ENCODE assay signal across 9 mouse cellular contexts in genomic region chr12:79902163-79902562, GRCm38 (mm10).
A peak's percentile ranks its signal among the peaks of the same experiment; 100 is the strongest.
DNase-seq lines count a peak whose midpoint lies in the region; ATAC-seq and TF ChIP-seq lines count a peak whose summit lies in the region.
"Had no signal": no experiment of that assay in that cellular context is flagged by ENCODE, and none has a peak within 500 bp of the region (broad histone marks: within the 10 kb centered on the region; RNA-seq: fewer than 3 reads in every experiment).

No protein-coding gene starts in this region.

- peak overlapping the region; percentile 67 for H3K27ac ChIP-seq in kidney, postnatal 0 days
- peak overlapping the region; percentile 73 for H3K27ac ChIP-seq in embryonic facial prominence, embryonic 13.5 days
- H3K27ac ChIP-seq in heart, embryonic 12.5 days (ENCODE audit: poor library complexity, severe bottlenecking), result peak overlapping the region; percentile 81
- peak overlapping the region; percentile 52 for H3K27ac ChIP-seq in liver, postnatal 0 days (ENCODE audit: low read depth)

- peaks cover 40% of the 10 kb centered on the region for H3K4me1 ChIP-seq in kidney, postnatal 0 days (replicated peaks; ENCODE audit: insufficient read depth, low read length)
- peaks cover 74% of the 10 kb centered on the region for H3K4me1 ChIP-seq in embryonic facial prominence, embryonic 13.5 days
- peaks cover 68% of the 10 kb centered on the region for H3K4me1 ChIP-seq in heart, embryonic 12.5 days (replicated peaks)
- H3K4me1 ChIP-seq in liver, postnatal 0 days (ENCODE audit: insufficient read depth), result peaks cover 15% of the 10 kb centered on the region

- no peak overlapping the region for H3K9ac ChIP-seq in kidney, postnatal 0 days (ENCODE audit: low read depth, low read length)
- H3K9ac ChIP-seq in embryonic facial prominence, embryonic 13.5 days, result no peak overlapping the region
- no peak overlapping the region for H3K9ac ChIP-seq in heart, embryonic 12.5 days
- no peak overlapping the region for H3K9ac ChIP-seq in liver, postnatal 0 days (replicated peaks)

- H3K4me2 ChIP-seq in kidney, postnatal 0 days (ENCODE audit: low read length), result no peak overlapping the region
- no peak overlapping the region for H3K4me2 ChIP-seq in embryonic facial prominence, embryonic 13.5 days
- no peak overlapping the region for H3K4me2 ChIP-seq in heart, embryonic 12.5 days
- no peak overlapping the region for H3K4me2 ChIP-seq in liver, postnatal 0 days (ENCODE audit: low read depth, low read length)

- no peak for TF ChIP-seq CTCF in kidney, postnatal 0 days (IDR thresholded peaks at IDR 0.05; ENCODE audit: low read depth)
- TF ChIP-seq CTCF in liver, postnatal 0 days (IDR thresholded peaks at IDR 0.05; ENCODE audit: low read depth), result no peak

- no peak for DNase-seq in kidney, postnatal 0 days (ENCODE audit: low spot score)
- DNase-seq in kidney, postnatal 10 days, result no peak
- no peak for DNase-seq in liver, postnatal 0 days
- no peak for DNase-seq in yolk sac, embryonic 10.5 days (ENCODE audit: low spot score)
- no peak for DNase-seq in embryo, embryonic 11 days

- H3K36me3 ChIP-seq in kidney, postnatal 0 days (ENCODE audit: insufficient read depth, low read length), result no peaks in the 10 kb centered on the region
- no peaks in the 10 kb centered on the region for H3K36me3 ChIP-seq in embryonic facial prominence, embryonic 13.5 days
- no peaks in the 10 kb centered on the region for H3K36me3 ChIP-seq in heart, embryonic 12.5 days
- no peaks in the 10 kb centered on the region for H3K36me3 ChIP-seq in liver, postnatal 0 days (replicated peaks; ENCODE audit: insufficient read depth, low read length)
- H3K36me3 ChIP-seq: G1E had no signal

- ATAC-seq in kidney, postnatal 0 days (replicated peaks; ENCODE audit: low FRiP score, low read depth), result no peak
- no peak for ATAC-seq in embryonic facial prominence, embryonic 13.5 days (ENCODE audit: insufficient number of reproducible peaks, insufficient read depth, low FRiP score, low TSS enrichment, low read depth)
- ATAC-seq in heart, embryonic 12.5 days (ENCODE audit: insufficient number of reproducible peaks, low FRiP score), result no peak
- no peak for ATAC-seq in liver, postnatal 0 days

- no peaks in the 10 kb centered on the region for H3K27me3 ChIP-seq in kidney, postnatal 0 days (ENCODE audit: insufficient read depth, low read length)
- H3K27me3 ChIP-seq in embryonic facial prominence, embryonic 13.5 days, result no peaks in the 10 kb centered on the region
- H3K27me3 ChIP-seq in heart, embryonic 12.5 days (replicated peaks), result no peaks in the 10 kb centered on the region
- H3K27me3 ChIP-seq in liver, postnatal 0 days (ENCODE audit: insufficient read depth, low read length), result no peaks in the 10 kb centered on the region

- H3K9me3 ChIP-seq in kidney, postnatal 0 days (replicated peaks; ENCODE audit: low read length), result no peaks in the 10 kb centered on the region
- no peaks in the 10 kb centered on the region for H3K9me3 ChIP-seq in embryonic facial prominence, embryonic 13.5 days
- no peaks in the 10 kb centered on the region; the same call in 1 of the 2 replicates for H3K9me3 ChIP-seq in heart, embryonic 12.5 days (replicated peaks)
- no peaks in the 10 kb centered on the region for H3K9me3 ChIP-seq in liver, postnatal 0 days (ENCODE audit: low read length)

- WGBS in kidney, postnatal 0 days, result 61% methylated on average over 7 of the region's 7 CpGs
- 53% methylated on average over 7 of the region's 7 CpGs for WGBS in embryonic facial prominence, embryonic 13.5 days
- WGBS in heart, embryonic 12.5 days, result 46% methylated on average over 7 of the region's 7 CpGs
- 62% methylated on average over 7 of the region's 7 CpGs for WGBS in liver, postnatal 0 days (ENCODE audit: insufficient replicate concordance)

- no peak for TF ChIP-seq EP300 in liver, postnatal 0 days (IDR thresholded peaks at IDR 0.05; ENCODE audit: low read depth)

- no peak overlapping the region for H3K4me3 ChIP-seq in kidney, postnatal 0 days (replicated peaks; ENCODE audit: low read depth, low read length)
- no peak overlapping the region for H3K4me3 ChIP-seq in embryonic facial prominence, embryonic 13.5 days
- H3K4me3 ChIP-seq in heart, embryonic 12.5 days, result no peak overlapping the region
- no peak overlapping the region for H3K4me3 ChIP-seq in liver, postnatal 0 days (ENCODE audit: low read depth, low read length)
- H3K4me3 ChIP-seq: myocyte had no signal
